Mouse (Mus musculus) Patski (cell line): Measurements from ENCODE around the gene Tars2. TPM values are rescaled to one million over a fixed set of nuclear protein-coding genes. Genes with fewer than 3 reads are reported as not detected.
A peak's percentile ranks its signal among the peaks of the same experiment; 100 is the strongest.
"Not testable (repeated sequence)": the region's sequence is repeated elsewhere in the genome, so short reads cannot be mapped to it uniquely, and the experiment has no call there.

Experiments
- ATAC-seq: fragments of 100-300 bp; one replicate; pipeline ENCODE4 v1.8.0; 2021
- CTCF ChIA-PET: fragments of 350-600 bp; sonication (Branson Sonifier 250); formaldehyde crosslinking; loops from one replicate; lab custom pipeline; 2022; ENCODE audit warnings: inconsistent platforms; lab: Charles Lee
- POLR2A ChIA-PET: fragments of 350-600 bp; sonication (Branson Sonifier 250); formaldehyde crosslinking; loops from one replicate; lab custom pipeline; 2022; ENCODE audit warnings: antibody characterized with exemption, inconsistent platforms; lab: Charles Lee
- DNase-seq: peaks from one replicate; pipeline ENCODE4 v3.0.0-alpha.2; 2011; ENCODE audit warnings: low read depth, low spot score
- H3K27me3 ChIP-seq: fragments of 371-371 bp; one replicate; pipeline ENCODE4 v1.5.1; 2021
- CTCF ChIP-seq: fragments of 100-300 bp; IDR thresholded peaks from one replicate; pipeline ENCODE4 v1.5.1; 2021
- in situ Hi-C: fragments of 300-500 bp; cut with MboI; formaldehyde crosslinking; loops from 3 replicates; pipeline ENCODE4 v1.11.1; 2018; ENCODE audit warnings: low pct_unique_long_range_greater_than_20kb, mixed read lengths
- polyA plus RNA-seq: library from polyadenylated mRNA; unstranded; gene quantifications from one replicate; pipeline ENCODE4 v1.2.3, GENCODE M21; 2021

Gene Tars2
- 58.1 TPM for polyA plus RNA-seq

DNA sequence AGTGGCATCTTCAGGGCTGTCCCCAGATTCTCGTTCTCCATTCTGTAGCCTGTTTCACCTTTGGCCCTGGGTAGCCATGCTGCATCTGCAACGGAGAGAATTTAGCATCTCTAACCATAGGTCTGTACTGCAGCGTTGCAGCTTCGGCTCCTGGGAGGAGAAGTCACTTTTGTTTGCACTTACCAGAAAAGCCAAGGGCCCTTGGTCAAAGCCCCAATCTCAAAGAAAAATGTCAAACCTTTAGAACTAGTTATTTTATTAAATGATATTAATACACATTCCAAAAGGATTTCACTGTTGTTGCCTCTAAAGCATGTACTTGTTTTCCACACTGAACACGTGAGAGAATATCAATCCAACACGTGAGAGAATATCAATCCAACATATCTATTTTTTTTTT lies at the start of gene Tars2:
Gene Tars2 (minus strand): TSS at position 101 of the 400 bp plus-strand sequence.
- POLR2A ChIA-PET: interaction anchor here (0.6 kb wide), 1 partner anchor 73 kb away, joined by 3 read pairs; no protein-coding TSS in a partner anchor
- DNase-seq (no peak), ATAC-seq (no peak)
- TF ChIP-seq CTCF: no peak
- in situ Hi-C loops: no loop called here
- no peaks in the 10 kb centered on the region for H3K27me3 ChIP-seq
- CTCF ChIA-PET: interaction anchor here (0.8 to 1.0 kb wide), 2 partner anchors 12 to 127 kb away, joined by 3 to 5 read pairs; no protein-coding TSS in a partner anchor

GRCm38 (mm10) chr3:95808384-95808783 lies 48.4 kb upstream of the Tars2 start:
- in situ Hi-C loops: no loop called here
- no peaks in the 10 kb centered on the region for H3K27me3 ChIP-seq
- DNase-seq: no peak
- ATAC-seq: no peak
- CTCF ChIA-PET: interaction anchor here (1.3 to 2.0 kb wide), 5 partner anchors 9 to 27 kb away, joined by 3 to 7 read pairs (median 5); no protein-coding TSS in a partner anchor
- no peak for TF ChIP-seq CTCF
- POLR2A ChIA-PET: interaction anchor here (1.7 kb wide), 1 partner anchor 9 kb away, joined by 7 read pairs; no protein-coding TSS in a partner anchor

GRCm38 (mm10) chr3:95807630-95808029 lies 47.6 kb upstream of the Tars2 start:
- ATAC-seq, in situ Hi-C loops, DNase-seq, H3K27me3 ChIP-seq: not testable (repeated sequence)
- POLR2A ChIA-PET: interaction anchor here (1.7 kb wide), 1 partner anchor 10 kb away, joined by 7 read pairs; no protein-coding TSS in a partner anchor
- TF ChIP-seq CTCF: peak; percentile 54
- CTCF ChIA-PET: interaction anchor here (1.3 to 2.0 kb wide), 7 partner anchors 8 to 26 kb away, joined by 3 to 7 read pairs (median 5); no protein-coding TSS in a partner anchor

- no peak for DNase-seq
- TF ChIP-seq CTCF: no peak
- no peak for ATAC-seq
- ChIA-PET CTCF (interaction anchor here (1.4 to 2.0 kb wide), 6 partner anchors 8 to 20 kb away, joined by 3 to 7 read pairs (median 5); no protein-coding TSS in a partner anchor), POLR2A (interaction anchor here (1.7 kb wide), 1 partner anchor 11 kb away, joined by 7 read pairs; no protein-coding TSS in a partner anchor)
- H3K27me3 ChIP-seq: no peaks in the 10 kb centered on the region
- in situ Hi-C loops: no loop called here
These were observed 46.7 kb upstream of the Tars2 start for GRCm38 (mm10) chr3:95806677-95807076.

GRCm38 (mm10) chr3:95803851-95804250 lies 43.8 kb upstream of the Tars2 start:
- POLR2A ChIA-PET: interaction anchor here (0.7 kb wide), 1 partner anchor 16 kb away, joined by 4 read pairs; no protein-coding TSS in a partner anchor
- CTCF ChIA-PET: interaction anchor here (1.2 to 1.8 kb wide), 2 partner anchors 14 kb away, joined by 3 to 5 read pairs; no protein-coding TSS in a partner anchor
- DNase-seq (no peak), ATAC-seq (no peak)
- TF ChIP-seq CTCF: no peak
- H3K27me3 ChIP-seq: no peaks in the 10 kb centered on the region
- in situ Hi-C loops: no loop called here

DNA sequence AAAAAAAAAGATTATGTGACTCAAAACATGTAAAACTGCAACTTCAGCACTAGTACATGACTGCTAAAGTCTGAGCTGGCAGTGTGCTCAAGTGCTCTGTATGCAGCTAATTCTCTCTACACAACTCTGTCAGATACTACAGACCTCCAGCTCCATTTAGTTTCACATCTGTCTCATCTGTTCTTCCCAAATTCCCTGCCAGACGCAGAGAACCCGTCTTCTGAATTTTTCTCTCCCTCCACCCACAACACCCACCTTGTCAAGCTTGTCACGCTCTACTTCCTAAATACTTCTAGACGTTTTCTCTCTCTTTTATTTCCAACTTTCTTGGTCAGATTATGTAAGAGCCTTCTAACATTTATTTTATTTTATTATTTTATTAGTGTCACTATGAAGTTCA lies 38.8 kb upstream of the Tars2 start:
- no peak for ATAC-seq
- no peaks in the 10 kb centered on the region for H3K27me3 ChIP-seq
- POLR2A ChIA-PET: interaction anchor here (0.6 kb wide), 1 partner anchor 26 kb away, joined by 4 read pairs; no protein-coding TSS in a partner anchor
- no peak for DNase-seq
- no peak for TF ChIP-seq CTCF
- in situ Hi-C loops: no loop called here
- CTCF ChIA-PET: interaction anchor here (1.0 to 2.3 kb wide), 2 partner anchors 9 kb away, joined by 5 to 6 read pairs; no protein-coding TSS in a partner anchor

DNA sequence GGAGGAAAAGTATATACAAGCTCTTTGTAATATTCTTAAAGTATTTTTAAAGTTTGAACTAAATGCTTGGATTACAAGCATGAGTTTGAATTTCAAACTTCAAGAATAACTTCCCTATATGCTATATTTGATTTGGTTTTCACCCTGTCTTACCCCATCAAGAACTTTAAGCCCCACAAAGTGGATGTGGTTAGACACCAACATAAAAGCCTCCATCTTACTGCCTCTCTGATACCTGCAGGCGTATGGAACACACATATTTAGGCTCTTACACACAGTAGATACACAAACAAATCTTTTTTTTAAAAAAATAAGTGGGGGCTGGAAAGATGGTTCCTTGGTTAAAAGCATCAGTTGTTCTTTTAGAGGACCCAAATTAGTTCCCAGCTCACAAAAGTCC lies 34.3 kb upstream of the Tars2 start:
- ChIA-PET POLR2A (interaction anchor here (0.7 kb wide), 1 partner anchor 16 kb away, joined by 4 read pairs; no protein-coding TSS in a partner anchor), CTCF (no interaction called here)
- ATAC-seq (no peak), DNase-seq (no peak)
- in situ Hi-C loops: no loop called here
- no peak for TF ChIP-seq CTCF
- no peaks in the 10 kb centered on the region for H3K27me3 ChIP-seq

GRCm38 (mm10) chr3:95793662-95794061 lies 33.7 kb upstream of the Tars2 start:
- DNase-seq (no peak), ATAC-seq (no peak)
- no peak for TF ChIP-seq CTCF
- POLR2A ChIA-PET: interaction anchor here (0.7 kb wide), 1 partner anchor 15 kb away, joined by 4 read pairs; no protein-coding TSS in a partner anchor
- CTCF ChIA-PET: interaction anchor here (1.4 kb wide), 1 partner anchor 11 kb away, joined by 4 read pairs; no protein-coding TSS in a partner anchor
- in situ Hi-C loops: no loop called here
- H3K27me3 ChIP-seq: no peaks in the 10 kb centered on the region

GRCm38 (mm10) chr3:95785501-95785900 lies 25.5 kb upstream of the Tars2 start:
- TF ChIP-seq CTCF: no peak
- DNase-seq (no peak), ATAC-seq (no peak)
- ChIA-PET CTCF (interaction anchor here (1.5 kb wide), 1 partner anchor 21 kb away, joined by 3 read pairs; no protein-coding TSS in a partner anchor), POLR2A (no interaction called here)
- in situ Hi-C loops: no loop called here
- H3K27me3 ChIP-seq: no peaks in the 10 kb centered on the region

DNA sequence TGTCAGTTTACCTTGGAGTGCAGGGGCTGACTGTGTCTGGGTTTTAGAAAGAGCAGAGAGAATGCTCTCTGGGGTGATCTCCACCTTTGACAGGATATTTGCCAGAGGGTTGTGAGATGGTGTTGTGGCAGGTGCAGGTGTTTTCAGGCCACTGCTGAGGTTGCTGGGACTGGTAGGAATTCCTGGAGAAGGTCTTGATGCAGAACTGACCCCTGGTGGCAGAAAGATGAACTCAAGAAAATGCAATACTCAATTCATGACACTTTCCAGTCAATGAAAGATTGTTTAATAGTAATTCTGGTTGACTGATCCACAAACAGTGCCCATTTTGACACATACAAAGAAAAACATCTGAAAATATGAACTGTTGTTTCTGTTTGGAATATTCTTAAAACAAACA lies 12.0 kb upstream of the Tars2 start:
- POLR2A ChIA-PET: no interaction called here
- in situ Hi-C loops: loop anchor here (5.0 kb wide), 1 partner anchor 255 kb away; no protein-coding TSS in a partner anchor
- ATAC-seq (no peak), DNase-seq (no peak)
- H3K27me3 ChIP-seq: no peaks in the 10 kb centered on the region
- CTCF ChIA-PET: interaction anchor here (1.0 kb wide), 1 partner anchor 137 kb away, joined by 3 read pairs; no protein-coding TSS in a partner anchor
- peak; percentile 82 for TF ChIP-seq CTCF

DNA sequence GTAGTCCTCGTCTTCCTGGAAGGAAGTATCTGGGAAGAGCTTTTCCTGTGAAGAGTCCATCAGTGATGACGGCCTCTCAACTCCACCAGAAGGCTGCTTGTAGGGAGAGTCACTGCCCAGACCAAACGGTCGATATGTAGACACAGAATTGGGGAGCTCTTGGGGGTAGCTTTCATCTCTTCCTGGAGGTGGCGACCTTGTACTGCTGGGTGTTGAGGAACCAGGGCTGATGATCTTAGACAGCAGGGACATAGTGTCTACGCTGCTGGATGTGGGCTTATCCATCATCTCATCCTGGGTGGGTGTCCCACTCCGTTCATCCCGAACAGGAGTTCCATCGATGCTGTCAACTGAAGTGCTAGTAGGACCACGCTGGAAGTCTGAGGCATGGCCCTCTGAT lies 5.5 kb upstream of the Tars2 start:
- ATAC-seq (no peak), DNase-seq (no peak)
- CTCF ChIA-PET: interaction anchor here (1.4 kb wide), 1 partner anchor 15 kb away, joined by 3 read pairs; no protein-coding TSS in a partner anchor
- in situ Hi-C loops: no loop called here
- no peaks in the 10 kb centered on the region for H3K27me3 ChIP-seq
- POLR2A ChIA-PET: interaction anchor here (1.1 to 1.3 kb wide), 2 partner anchors 10 to 250 kb away, joined by 3 to 4 read pairs; no protein-coding TSS in a partner anchor
- no peak for TF ChIP-seq CTCF
